Mouse (Mus musculus): Measurements from ENCODE around the gene Lpcat3. TPM values are rescaled to one million over a fixed set of nuclear protein-coding genes. Genes with fewer than 3 reads are reported as not detected.

The Lpcat3 gene
- total and polyA plus RNA-seq, 3 experiments, result 95.7 to 198 (median 147) TPM

DNA sequence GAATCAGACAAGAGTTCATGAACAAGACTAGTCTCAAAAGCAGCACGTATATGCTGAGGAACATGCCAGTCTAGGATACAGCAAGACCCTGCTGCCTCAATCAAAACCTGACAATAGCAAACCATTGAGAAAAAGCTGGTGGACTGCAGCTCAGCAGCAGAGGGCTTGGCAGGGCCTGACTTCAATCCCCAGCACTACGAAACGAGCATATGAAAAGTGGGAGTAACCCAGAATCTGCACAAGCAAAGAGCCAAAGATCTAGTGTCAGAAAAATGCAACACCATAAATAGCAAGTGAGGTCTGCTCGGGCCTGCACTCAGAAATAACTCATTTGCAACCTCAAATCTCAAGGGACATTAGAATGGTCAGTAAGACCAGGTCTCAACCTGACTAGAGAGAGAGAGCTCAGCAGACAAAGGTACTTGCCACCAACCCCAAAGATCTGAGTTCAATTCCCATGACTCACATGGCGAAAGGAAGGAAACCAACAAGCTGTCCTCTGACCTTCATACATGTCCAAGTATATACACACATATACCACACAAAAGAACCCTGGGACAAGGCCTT, 43.3 kb downstream of the Lpcat3 start:
- H3K36me3 ChIP-seq (replicated peaks), result peaks cover 97% of the 10 kb centered on the region
- H3K27me3 ChIP-seq (ENCODE audit: insufficient read depth, low read length), result no peaks in the 10 kb centered on the region
- no peaks in the 10 kb centered on the region for H3K9me3 ChIP-seq (replicated peaks)
- ATAC-seq (ENCODE audit: extremely low read depth, insufficient number of reproducible peaks, low FRiP score, poor library complexity, severe bottlenecking), result no peak
- H3K4me1 ChIP-seq (ENCODE audit: insufficient read depth, low read depth, low read length), result peaks cover 84% of the 10 kb centered on the region
- H3K4me3 ChIP-seq (ENCODE audit: low read depth, low read length), result no peak overlapping the region
- no peak for DNase-seq (ENCODE audit: low spot score)
- TF ChIP-seq GATA1 (IDR thresholded peaks at IDR 0.05; ENCODE audit: borderline replicate concordance, low read length), result no peak
- 0 out of 2 replicates have a peak, but pooled peaks have one; percentile 12 for TF ChIP-seq POLR2AphosphoS5 (IDR thresholded peaks at IDR 0.05; ENCODE audit: insufficient replicate concordance, low read depth, low read length)
- no peak for TF ChIP-seq CTCF (IDR thresholded peaks at IDR 0.05; ENCODE audit: low read depth, low read length)

DNA sequence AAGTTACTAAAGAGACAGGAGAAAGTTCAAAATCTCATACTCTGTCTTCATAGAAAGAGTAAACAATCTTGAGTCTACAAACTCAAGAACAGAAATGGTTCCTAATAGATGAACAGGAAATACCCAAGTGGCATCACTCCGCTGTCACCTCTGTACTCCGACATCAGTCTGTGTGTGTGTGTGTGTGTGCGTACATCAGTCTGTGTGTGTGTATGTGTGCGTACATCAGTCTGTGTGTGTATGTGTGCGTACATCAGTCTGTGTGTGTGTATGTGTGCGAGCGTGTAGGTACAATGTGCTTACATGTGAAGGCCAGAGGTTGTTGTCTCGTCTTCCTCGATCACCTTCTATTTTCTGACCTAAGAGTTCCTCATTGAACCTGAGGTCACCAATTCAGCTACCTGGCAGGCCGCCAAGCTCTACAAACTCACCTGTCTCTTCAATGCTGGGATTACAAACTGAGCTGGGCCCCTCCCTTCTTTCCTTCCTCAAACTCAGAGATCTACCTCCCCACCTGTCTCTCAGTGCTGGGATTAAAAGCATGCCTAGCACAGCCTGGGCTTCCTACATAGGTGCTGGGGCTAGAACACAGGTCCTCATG, 45.6 kb downstream of the Lpcat3 start:
- H3K27me3 ChIP-seq (ENCODE audit: insufficient read depth, low read length), result no peaks in the 10 kb centered on the region
- peaks cover 84% of the 10 kb centered on the region for H3K36me3 ChIP-seq (replicated peaks)
- ATAC-seq (ENCODE audit: extremely low read depth, insufficient number of reproducible peaks, low FRiP score, poor library complexity, severe bottlenecking) (no peak), DNase-seq (ENCODE audit: low spot score) (no peak)
- no peaks in the 10 kb centered on the region for H3K9me3 ChIP-seq (replicated peaks)
- H3K4me1 ChIP-seq (ENCODE audit: insufficient read depth, low read depth, low read length), result peaks cover 69% of the 10 kb centered on the region
- TF ChIP-seq TAL1 (conservative IDR thresholded peaks at IDR 0.05; ENCODE audit: low read depth, low read length) (no peak), CTCF (IDR thresholded peaks at IDR 0.05; ENCODE audit: low read depth, low read length) (no peak), GATA1 (IDR thresholded peaks at IDR 0.05; ENCODE audit: borderline replicate concordance, low read length) (no peak), POLR2AphosphoS5 (IDR thresholded peaks at IDR 0.05; ENCODE audit: insufficient replicate concordance, low read depth, low read length) (no peak; the same call in 1 of the 2 replicates), GATA2 (IDR thresholded peaks at IDR 0.05; ENCODE audit: borderline replicate concordance, low read depth, low read length) (no peak)
- no peak overlapping the region for H3K4me3 ChIP-seq (ENCODE audit: low read depth, low read length)

DNA sequence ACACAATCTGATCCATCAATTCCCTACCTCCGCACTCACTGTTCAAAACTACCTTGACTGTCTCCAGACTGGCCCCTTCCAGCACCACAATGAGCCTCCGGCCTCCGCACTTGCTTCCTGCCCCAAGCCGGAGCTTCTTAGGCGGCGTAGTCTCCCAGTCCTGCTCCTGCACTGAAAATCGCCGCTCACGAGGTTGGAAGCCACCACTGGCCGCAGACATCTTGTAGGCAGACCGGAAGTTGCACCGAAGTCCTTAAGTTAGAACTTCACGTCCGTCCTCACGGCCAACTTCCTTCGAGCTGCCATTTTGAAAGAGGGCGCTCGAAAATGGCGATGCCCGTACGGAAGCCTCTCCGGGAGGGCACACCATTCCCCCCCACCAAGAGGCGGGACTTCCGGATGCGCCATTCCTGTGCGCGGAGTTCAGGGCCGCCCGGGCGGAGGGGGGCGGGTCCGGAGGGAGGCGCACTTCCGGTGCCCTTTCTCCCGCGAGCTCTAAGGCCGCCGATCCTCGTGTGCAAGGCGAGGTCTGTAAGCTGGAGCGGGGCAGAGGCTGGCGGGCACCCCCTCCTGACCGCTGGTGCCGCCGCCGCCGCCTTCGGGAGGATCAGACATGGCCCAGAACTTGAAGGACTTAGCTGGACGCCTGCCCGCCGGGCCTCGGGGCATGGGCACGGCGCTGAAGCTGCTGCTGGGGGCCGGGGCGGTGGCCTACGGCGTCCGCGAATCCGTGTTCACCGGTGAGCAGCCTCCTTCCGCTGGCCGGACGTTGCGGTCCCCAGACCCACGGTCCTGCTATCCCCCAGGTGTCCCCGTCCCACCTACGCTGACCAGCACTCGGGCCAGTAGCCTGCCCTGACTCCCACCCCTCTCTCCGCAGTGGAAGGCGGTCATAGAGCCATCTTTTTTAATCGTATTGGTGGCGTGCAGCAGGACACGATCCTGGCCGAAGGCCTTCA, 49.3 kb downstream of the Lpcat3 start, which contains the start of the genes Emg1 and Phb2:
TSS of gene Emg1 (minus strand) at position 355 of the 959 bp plus-strand sequence.
TSS of gene Phb2 (plus strand) at position 513 of the 959 bp plus-strand sequence.
- TF ChIP-seq POLR2AphosphoS5 (IDR thresholded peaks at IDR 0.05; ENCODE audit: insufficient replicate concordance, low read depth, low read length), result no peak
- peak; percentile 85 for ATAC-seq (ENCODE audit: extremely low read depth, insufficient number of reproducible peaks, low FRiP score, poor library complexity, severe bottlenecking)
- peak within 1 kb of the TSS; percentile 100 for H3K4me3 ChIP-seq (ENCODE audit: low read depth, low read length)
- H3K4me1 ChIP-seq (ENCODE audit: insufficient read depth, low read depth, low read length), result peaks cover 75% of the 10 kb centered on the region
- H3K9me3 ChIP-seq (replicated peaks), result no peaks in the 10 kb centered on the region
- DNase-seq (ENCODE audit: low spot score), result peak; percentile 82
- no peaks in the 10 kb centered on the region for H3K27me3 ChIP-seq (ENCODE audit: insufficient read depth, low read length)
- peaks cover 84% of the 10 kb centered on the region for H3K36me3 ChIP-seq (replicated peaks)

DNA sequence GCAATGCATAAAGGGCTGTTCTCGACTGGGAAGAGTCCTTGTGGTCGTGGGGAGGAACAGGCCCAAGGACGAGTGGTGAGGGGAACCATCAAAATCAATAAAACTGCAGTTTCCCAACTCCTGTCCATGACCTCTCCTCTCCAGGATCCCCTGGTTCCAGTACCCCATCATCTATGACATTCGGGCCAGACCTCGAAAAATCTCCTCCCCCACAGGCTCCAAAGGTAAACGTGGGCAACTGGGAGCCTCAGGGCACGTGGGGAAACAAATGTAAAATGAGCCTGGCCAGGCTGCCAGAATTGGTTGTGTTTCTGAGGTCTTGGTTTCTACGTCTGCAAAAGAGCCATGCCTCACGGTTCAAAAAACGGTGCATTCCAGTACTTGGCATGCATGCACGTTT, 50.1 kb downstream of the Lpcat3 start:
- DNase-seq (ENCODE audit: low spot score) (no peak), ATAC-seq (ENCODE audit: extremely low read depth, insufficient number of reproducible peaks, low FRiP score, poor library complexity, severe bottlenecking) (no peak)
- Histone ChIP-seq H3K36me3 (replicated peaks) (peaks cover 84% of the 10 kb centered on the region), H3K4me1 (ENCODE audit: insufficient read depth, low read depth, low read length) (peaks cover 77% of the 10 kb centered on the region), H3K4me3 (ENCODE audit: low read depth, low read length) (peak overlapping the region; percentile 100), H3K27me3 (ENCODE audit: insufficient read depth, low read length) (no peaks in the 10 kb centered on the region), H3K9me3 (replicated peaks) (no peaks in the 10 kb centered on the region)
- no peak for TF ChIP-seq GATA1 (IDR thresholded peaks at IDR 0.05; ENCODE audit: borderline replicate concordance, low read length)

DNA sequence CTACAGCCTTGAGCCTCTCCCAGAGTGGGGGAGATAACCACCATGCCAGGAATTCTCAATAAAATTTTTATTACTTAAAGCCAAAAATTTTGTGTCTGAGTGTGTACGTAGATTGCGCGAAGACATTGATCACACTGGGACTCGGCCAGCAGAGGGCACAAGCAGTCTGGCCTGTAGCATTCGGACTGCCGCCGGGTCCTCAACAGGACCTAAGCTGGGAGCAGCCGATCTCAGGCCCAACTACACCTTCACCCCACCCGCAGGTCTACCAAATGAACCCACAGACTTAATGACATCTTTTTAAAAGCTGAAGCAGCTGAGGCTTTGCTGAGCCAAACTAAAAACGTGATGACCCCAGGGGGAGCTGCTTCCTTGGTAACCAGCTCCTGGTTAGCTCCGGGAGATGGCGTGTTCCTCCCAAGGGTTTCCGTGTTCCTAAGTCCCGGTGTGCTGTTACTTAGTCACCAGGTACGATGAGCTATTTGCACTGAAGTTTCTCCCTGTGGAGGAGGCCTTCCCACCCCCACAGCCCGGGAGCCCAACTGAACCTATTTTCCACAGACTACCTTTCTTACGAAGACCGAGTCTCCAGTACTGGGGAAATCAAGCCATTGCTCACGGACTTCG, 54.1 kb downstream of the Lpcat3 start:
- DNase-seq (ENCODE audit: low spot score) (no peak), ATAC-seq (ENCODE audit: extremely low read depth, insufficient number of reproducible peaks, low FRiP score, poor library complexity, severe bottlenecking) (no peak)
- H3K4me3 ChIP-seq (ENCODE audit: low read depth, low read length), result no peak overlapping the region
- H3K4me1 ChIP-seq (ENCODE audit: insufficient read depth, low read depth, low read length), result peaks cover 91% of the 10 kb centered on the region
- peaks cover 90% of the 10 kb centered on the region for H3K36me3 ChIP-seq (replicated peaks)
- H3K27me3 ChIP-seq (ENCODE audit: insufficient read depth, low read length), result no peaks in the 10 kb centered on the region
- TF ChIP-seq GATA1 (IDR thresholded peaks at IDR 0.05; ENCODE audit: borderline replicate concordance, low read length) (no peak), TAL1 (conservative IDR thresholded peaks at IDR 0.05; ENCODE audit: low read depth, low read length) (no peak), POLR2AphosphoS5 (IDR thresholded peaks at IDR 0.05; ENCODE audit: insufficient replicate concordance, low read depth, low read length) (peak; percentile 19; the same call in 1 of the 2 replicates), GATA2 (IDR thresholded peaks at IDR 0.05; ENCODE audit: borderline replicate concordance, low read depth, low read length) (no peak), CTCF (IDR thresholded peaks at IDR 0.05; ENCODE audit: low read depth, low read length) (no peak)
- H3K9me3 ChIP-seq (replicated peaks), result no peaks in the 10 kb centered on the region

DNA sequence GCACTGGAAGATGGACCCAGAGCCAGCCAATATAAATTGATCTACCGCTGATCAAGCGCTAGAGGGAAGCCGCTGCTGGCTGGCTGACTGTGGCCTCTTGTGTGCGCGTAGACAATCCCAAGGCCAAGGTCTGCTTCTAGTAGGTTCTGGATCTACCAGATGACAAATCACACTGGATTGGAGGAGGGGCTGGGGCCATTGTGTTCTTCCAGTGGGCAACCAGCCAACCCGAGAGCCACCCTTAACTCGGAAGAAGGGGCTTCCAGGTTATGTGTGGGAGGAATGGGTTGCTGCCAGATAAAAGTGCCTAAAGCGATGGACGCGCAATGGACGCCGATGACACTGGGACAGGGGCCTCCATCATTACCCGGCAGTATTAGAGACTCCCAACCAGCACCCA, 55.1 kb downstream of the Lpcat3 start:
- peaks cover 94% of the 10 kb centered on the region for H3K4me1 ChIP-seq (ENCODE audit: insufficient read depth, low read depth, low read length)
- H3K4me3 ChIP-seq (ENCODE audit: low read depth, low read length), result peak overlapping the region; percentile 69; the same call in 1 of the 2 replicates
- H3K27me3 ChIP-seq (ENCODE audit: insufficient read depth, low read length), result no peaks in the 10 kb centered on the region
- peaks cover 91% of the 10 kb centered on the region for H3K36me3 ChIP-seq (replicated peaks)
- ATAC-seq (ENCODE audit: extremely low read depth, insufficient number of reproducible peaks, low FRiP score, poor library complexity, severe bottlenecking) (no peak), DNase-seq (ENCODE audit: low spot score) (no peak)
- no peaks in the 10 kb centered on the region for H3K9me3 ChIP-seq (replicated peaks)
- TF ChIP-seq GATA2 (IDR thresholded peaks at IDR 0.05; ENCODE audit: borderline replicate concordance, low read depth, low read length), result no peak
- no peak for TF ChIP-seq CTCF (IDR thresholded peaks at IDR 0.05; ENCODE audit: low read depth, low read length)
- TF ChIP-seq TAL1 (conservative IDR thresholded peaks at IDR 0.05; ENCODE audit: low read depth, low read length), result no peak
- no peak for TF ChIP-seq GATA1 (IDR thresholded peaks at IDR 0.05; ENCODE audit: borderline replicate concordance, low read length)
- TF ChIP-seq POLR2AphosphoS5 (IDR thresholded peaks at IDR 0.05; ENCODE audit: insufficient replicate concordance, low read depth, low read length), result no peak
